Mouse (Mus musculus): Measurements from ENCODE around the gene C530008M17Rik. TPM values are rescaled to one million over a fixed set of nuclear protein-coding genes. Genes with fewer than 3 reads are reported as not detected.

C530008M17Rik gene
- polyA plus RNA-seq, 1 experiment from 2014 or later, result 21.2 TPM

DNA sequence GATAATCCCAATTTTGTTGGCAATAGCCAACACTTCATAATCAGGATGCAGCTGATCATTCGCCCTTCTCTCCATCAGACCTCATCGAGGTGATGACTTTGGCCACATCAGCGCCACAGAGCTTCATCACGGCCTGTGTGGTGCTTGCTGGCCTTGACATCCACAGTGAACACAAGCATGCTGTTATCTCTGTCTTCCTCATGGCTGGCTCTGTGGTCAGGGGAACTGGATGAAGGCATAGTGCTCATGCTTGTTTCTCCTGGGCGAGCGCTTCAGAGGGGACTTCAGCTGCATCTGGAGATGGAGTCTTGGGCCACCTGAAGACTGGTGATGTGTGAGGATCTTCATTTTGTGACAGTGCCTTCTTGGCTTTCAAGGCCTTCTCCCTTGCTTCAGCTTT is 85.8 kb downstream of the C530008M17Rik start:
- H3K36me3 ChIP-seq (ENCODE audit: control insufficient read depth, insufficient read depth, low read length), result no peaks in the 10 kb centered on the region
- H3K9me3 ChIP-seq (ENCODE audit: control insufficient read depth, low read length), result no peaks in the 10 kb centered on the region
- H3K27ac ChIP-seq (ENCODE audit: low read depth, low read length), result no peak overlapping the region
- no peaks in the 10 kb centered on the region for H3K4me1 ChIP-seq (ENCODE audit: control insufficient read depth, insufficient read depth, low read length)
- 97% methylated on average over 6 of the region's 6 CpGs for WGBS
- H3K27me3 ChIP-seq (ENCODE audit: control insufficient read depth, insufficient read depth, low read length), result no peaks in the 10 kb centered on the region
- H3K4me2 ChIP-seq (replicated peaks; ENCODE audit: low read depth, low read length), result no peak overlapping the region
- ATAC-seq (ENCODE audit: low FRiP score, low TSS enrichment), result no peak
- no peak overlapping the region for H3K9ac ChIP-seq (ENCODE audit: low read depth, low read length)
- no peak overlapping the region for H3K4me3 ChIP-seq (ENCODE audit: low read length)

DNA sequence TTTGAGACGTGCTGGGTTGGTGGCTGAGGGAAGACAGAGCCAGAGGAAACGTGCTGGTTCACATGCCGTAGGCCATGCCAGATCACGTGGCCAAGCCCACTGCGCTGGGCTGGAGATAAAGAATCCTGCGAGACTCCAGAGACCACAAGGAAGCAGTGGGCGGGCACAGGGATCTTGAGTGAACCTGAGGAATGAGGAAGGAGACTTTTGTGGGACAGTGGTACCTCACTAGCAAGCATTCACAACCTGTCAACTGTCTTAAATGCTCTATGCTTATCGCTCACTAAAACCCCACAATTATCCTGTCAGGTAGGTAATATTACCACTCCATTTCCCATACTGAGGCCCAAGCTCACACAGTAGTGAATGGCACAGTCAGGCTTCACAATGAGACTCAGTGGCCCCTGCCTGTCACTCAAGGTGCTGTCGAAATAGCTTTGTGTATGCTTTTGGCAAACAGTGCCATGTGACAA is 88.5 kb downstream of the C530008M17Rik start:
- Histone ChIP-seq H3K27me3 (ENCODE audit: control insufficient read depth, insufficient read depth, low read length) (no peaks in the 10 kb centered on the region), H3K9ac (ENCODE audit: low read depth, low read length) (no peak overlapping the region), H3K4me3 (ENCODE audit: low read length) (no peak overlapping the region), H3K36me3 (ENCODE audit: control insufficient read depth, insufficient read depth, low read length) (no peaks in the 10 kb centered on the region), H3K4me2 (replicated peaks; ENCODE audit: low read depth, low read length) (no peak overlapping the region), H3K4me1 (ENCODE audit: control insufficient read depth, insufficient read depth, low read length) (no peaks in the 10 kb centered on the region), H3K27ac (ENCODE audit: low read depth, low read length) (no peak overlapping the region), H3K9me3 (ENCODE audit: control insufficient read depth, low read length) (no peaks in the 10 kb centered on the region)
- ATAC-seq (ENCODE audit: low FRiP score, low TSS enrichment), result no peak
- WGBS, result 82% methylated on average over 9 of the region's 9 CpGs

DNA sequence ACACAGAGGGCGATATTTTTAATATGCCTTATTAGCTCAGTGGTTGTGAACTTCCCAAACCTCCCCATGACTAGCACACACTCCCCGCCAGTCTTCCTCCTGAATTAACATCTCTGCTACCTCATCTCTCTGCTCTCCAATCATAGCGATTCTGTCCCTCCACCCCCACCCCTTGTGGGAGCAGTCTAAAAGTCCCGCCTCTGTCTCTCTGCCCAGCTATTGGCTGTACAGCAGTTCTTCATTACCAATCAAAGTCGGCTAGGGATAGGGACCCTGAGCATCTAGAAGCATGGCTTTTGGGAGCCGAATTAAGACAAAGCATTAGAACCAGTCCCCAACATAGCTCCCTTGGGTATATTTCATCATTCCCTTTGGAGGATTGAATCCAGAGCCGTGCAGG is 91.5 kb downstream of the C530008M17Rik start:
- H3K9ac ChIP-seq (ENCODE audit: low read depth, low read length), result no peak overlapping the region
- no peaks in the 10 kb centered on the region for H3K4me1 ChIP-seq (ENCODE audit: control insufficient read depth, insufficient read depth, low read length)
- ATAC-seq (ENCODE audit: low FRiP score, low TSS enrichment), result no peak
- H3K36me3 ChIP-seq (ENCODE audit: control insufficient read depth, insufficient read depth, low read length), result no peaks in the 10 kb centered on the region
- no peak overlapping the region for H3K4me3 ChIP-seq (ENCODE audit: low read length)
- 73% methylated on average over 7 of the region's 7 CpGs for WGBS
- H3K27ac ChIP-seq (ENCODE audit: low read depth, low read length), result no peak overlapping the region
- no peaks in the 10 kb centered on the region for H3K27me3 ChIP-seq (ENCODE audit: control insufficient read depth, insufficient read depth, low read length)
- no peak overlapping the region for H3K4me2 ChIP-seq (replicated peaks; ENCODE audit: low read depth, low read length)
- H3K9me3 ChIP-seq (ENCODE audit: control insufficient read depth, low read length), result no peaks in the 10 kb centered on the region

DNA sequence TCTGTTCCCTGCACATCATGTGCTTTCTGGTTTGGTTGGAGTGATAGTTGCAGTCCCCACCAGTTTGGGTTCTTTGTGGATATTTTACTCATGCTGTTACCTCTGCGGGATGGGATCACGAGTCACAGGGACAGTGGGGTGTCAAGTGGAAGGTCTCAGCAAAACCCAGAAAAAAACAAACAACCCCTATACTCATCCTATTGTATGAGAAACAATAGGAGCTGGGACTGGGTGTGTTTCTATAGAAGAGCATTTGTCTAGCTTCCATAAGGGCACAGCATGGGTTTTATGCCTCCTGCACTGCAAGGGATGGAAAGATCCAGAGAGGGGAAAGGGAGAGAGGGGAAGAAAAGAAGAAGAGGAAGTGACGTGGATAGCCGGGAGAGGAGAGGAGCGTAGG is 96.0 kb downstream of the C530008M17Rik start:
- Histone ChIP-seq H3K27ac (ENCODE audit: low read depth, low read length) (no peak overlapping the region), H3K36me3 (ENCODE audit: control insufficient read depth, insufficient read depth, low read length) (no peaks in the 10 kb centered on the region), H3K4me1 (ENCODE audit: control insufficient read depth, insufficient read depth, low read length) (no peaks in the 10 kb centered on the region), H3K9ac (ENCODE audit: low read depth, low read length) (no peak overlapping the region), H3K27me3 (ENCODE audit: control insufficient read depth, insufficient read depth, low read length) (no peaks in the 10 kb centered on the region), H3K4me3 (ENCODE audit: low read length) (no peak overlapping the region), H3K4me2 (replicated peaks; ENCODE audit: low read depth, low read length) (no peak overlapping the region), H3K9me3 (ENCODE audit: control insufficient read depth, low read length) (no peaks in the 10 kb centered on the region)
- ATAC-seq (ENCODE audit: low FRiP score, low TSS enrichment), result no peak
- whole genome bisulfite sequencing, result 85% methylated on average over 5 of the region's 5 CpGs

DNA sequence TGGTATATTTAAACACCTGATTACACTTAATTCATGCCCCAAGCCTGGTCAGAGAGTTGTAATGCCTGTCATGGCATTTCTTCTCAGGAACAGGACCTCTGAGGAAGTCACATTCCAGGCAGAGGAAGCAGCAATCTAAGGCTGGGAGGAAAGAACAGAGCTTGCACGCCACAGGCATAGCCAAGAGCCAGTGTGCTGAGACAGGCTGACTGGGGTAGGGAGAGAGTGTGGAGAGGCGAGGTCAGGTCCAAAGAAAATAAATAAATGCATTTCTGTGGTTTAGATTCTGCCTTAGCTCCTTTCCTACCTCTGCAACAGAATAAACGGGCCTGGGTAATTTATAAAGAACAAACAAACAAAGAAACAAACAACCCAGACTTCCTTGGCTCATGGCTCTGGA is 104.0 kb downstream of the C530008M17Rik start:
- Histone ChIP-seq H3K9ac (ENCODE audit: low read depth, low read length) (no peak overlapping the region), H3K4me1 (ENCODE audit: control insufficient read depth, insufficient read depth, low read length) (peaks cover 8% of the 10 kb centered on the region; the same call in 1 of the 2 replicates)
- 64% methylated on average over 3 of the region's 3 CpGs for WGBS

DNA sequence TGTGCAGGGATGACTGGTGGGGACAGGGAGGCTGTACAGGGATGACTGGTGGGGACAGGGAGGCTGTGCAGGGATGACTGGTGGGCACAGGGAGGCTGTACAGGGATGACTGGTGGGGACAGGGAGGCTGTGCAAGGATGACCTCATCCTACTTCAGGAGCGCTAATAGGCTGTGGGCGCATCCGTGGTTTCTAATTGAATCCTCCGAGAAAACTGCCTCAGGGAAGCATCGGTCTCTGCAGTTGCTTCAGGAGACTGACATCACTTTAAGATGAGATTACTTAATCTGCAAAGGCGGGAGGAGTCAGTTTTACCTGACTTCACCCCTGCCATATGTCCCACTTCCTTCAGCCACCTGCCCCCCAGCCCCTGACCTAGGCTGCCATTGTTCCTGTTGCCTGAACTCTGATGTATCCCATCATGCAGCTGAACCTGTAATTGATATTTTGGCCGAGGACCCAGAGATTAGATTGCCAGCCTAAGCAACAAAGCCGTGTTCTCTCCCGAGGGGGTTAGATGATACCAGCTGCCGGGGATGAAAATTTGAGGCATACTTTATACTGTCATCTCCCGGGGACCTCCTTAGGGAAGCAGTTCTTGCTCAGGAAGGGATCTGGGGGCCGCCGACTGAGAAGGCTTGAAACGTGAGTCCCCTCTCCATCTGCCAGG is 105.9 kb downstream of the C530008M17Rik start:
- no peak for ATAC-seq (ENCODE audit: low FRiP score, low TSS enrichment)
- 57% methylated on average over 14 of the region's 14 CpGs for WGBS
- no peak overlapping the region for H3K4me3 ChIP-seq (ENCODE audit: low read length)

More for the DNA sequence above, 104.0 kb downstream of the C530008M17Rik start:
- H3K4me3 ChIP-seq (ENCODE audit: low read length), result no peak overlapping the region
- no peaks in the 10 kb centered on the region for H3K27me3 ChIP-seq (ENCODE audit: control insufficient read depth, insufficient read depth, low read length)
- no peaks in the 10 kb centered on the region for H3K9me3 ChIP-seq (ENCODE audit: control insufficient read depth, low read length)
- ATAC-seq (ENCODE audit: low FRiP score, low TSS enrichment), result no peak
- H3K4me2 ChIP-seq (replicated peaks; ENCODE audit: low read depth, low read length), result no peak overlapping the region
- no peaks in the 10 kb centered on the region for H3K36me3 ChIP-seq (ENCODE audit: control insufficient read depth, insufficient read depth, low read length)
- no peak overlapping the region for H3K27ac ChIP-seq (ENCODE audit: low read depth, low read length)

DNA sequence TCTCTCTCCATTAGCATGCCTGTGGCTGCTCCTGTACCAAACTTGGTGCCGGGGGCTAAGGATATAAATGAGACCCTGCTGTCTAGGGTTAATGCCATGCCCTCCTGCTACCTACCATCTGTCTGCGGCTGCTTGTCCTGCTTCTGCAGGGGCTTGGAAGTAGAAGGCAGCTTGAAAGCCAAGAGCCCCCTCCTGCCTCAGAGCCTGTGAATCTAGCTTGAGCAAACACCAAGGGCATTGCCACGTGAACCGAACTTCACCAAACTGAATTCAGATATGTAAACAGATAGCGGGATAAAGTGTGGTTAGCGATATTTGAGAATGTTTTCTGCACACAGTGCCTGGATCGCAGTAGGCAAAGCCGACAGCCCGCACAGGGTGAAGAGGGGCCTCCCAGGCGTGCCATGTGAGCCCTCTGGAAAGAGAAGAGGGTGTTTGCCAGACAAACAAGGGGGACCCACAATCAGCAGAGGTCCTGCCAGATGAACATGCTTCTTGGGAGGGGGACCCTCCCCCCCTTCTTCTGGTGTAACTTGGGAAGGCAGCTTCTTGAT is 106.9 kb downstream of the C530008M17Rik start:
- Histone ChIP-seq H3K27ac (ENCODE audit: low read depth, low read length) (peak overlapping the region; percentile 14; the same call in 1 of the 2 replicates), H3K9me3 (ENCODE audit: control insufficient read depth, low read length) (no peaks in the 10 kb centered on the region), H3K9ac (ENCODE audit: low read depth, low read length) (no peak overlapping the region), H3K4me1 (ENCODE audit: control insufficient read depth, insufficient read depth, low read length) (peaks cover 8% of the 10 kb centered on the region; the same call in 1 of the 2 replicates), H3K27me3 (ENCODE audit: control insufficient read depth, insufficient read depth, low read length) (no peaks in the 10 kb centered on the region), H3K4me2 (replicated peaks; ENCODE audit: low read depth, low read length) (no peak overlapping the region), H3K36me3 (ENCODE audit: control insufficient read depth, insufficient read depth, low read length) (no peaks in the 10 kb centered on the region), H3K4me3 (ENCODE audit: low read length) (no peak overlapping the region)
- WGBS, result 38% methylated on average over 10 of the region's 10 CpGs
- peak; percentile 38; the same call in 1 of the 2 replicates for ATAC-seq (ENCODE audit: low FRiP score, low TSS enrichment)

More for the DNA sequence above, 105.9 kb downstream of the C530008M17Rik start:
- no peaks in the 10 kb centered on the region for H3K9me3 ChIP-seq (ENCODE audit: control insufficient read depth, low read length)
- H3K9ac ChIP-seq (ENCODE audit: low read depth, low read length), result no peak overlapping the region
- H3K4me2 ChIP-seq (replicated peaks; ENCODE audit: low read depth, low read length), result no peak overlapping the region
- H3K36me3 ChIP-seq (ENCODE audit: control insufficient read depth, insufficient read depth, low read length), result no peaks in the 10 kb centered on the region
- peaks cover 8% of the 10 kb centered on the region; the same call in 1 of the 2 replicates for H3K4me1 ChIP-seq (ENCODE audit: control insufficient read depth, insufficient read depth, low read length)
- no peaks in the 10 kb centered on the region for H3K27me3 ChIP-seq (ENCODE audit: control insufficient read depth, insufficient read depth, low read length)
- no peak overlapping the region for H3K27ac ChIP-seq (ENCODE audit: low read depth, low read length)

DNA sequence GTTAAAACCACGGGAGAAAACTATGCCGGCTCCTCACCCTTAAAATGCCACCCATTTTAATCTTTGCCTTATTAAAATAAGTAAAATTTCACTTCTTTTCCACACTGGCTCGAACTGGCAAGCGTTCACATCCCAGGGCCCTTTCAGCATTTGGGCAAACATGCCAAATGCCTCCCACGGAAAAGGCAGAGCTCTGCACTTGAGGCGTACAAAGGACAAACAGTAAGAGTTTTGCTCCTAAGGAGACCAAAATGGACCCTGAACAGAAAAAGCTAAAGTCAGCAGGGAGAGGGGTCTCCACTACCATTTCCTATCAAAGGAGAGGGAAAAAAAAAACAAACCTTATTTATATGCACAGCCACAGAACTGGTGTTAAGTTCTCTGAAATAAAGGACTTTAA is 107.4 kb downstream of the C530008M17Rik start:
- H3K4me3 ChIP-seq (ENCODE audit: low read length), result no peak overlapping the region
- H3K4me1 ChIP-seq (ENCODE audit: control insufficient read depth, insufficient read depth, low read length), result peaks cover 8% of the 10 kb centered on the region; the same call in 1 of the 2 replicates
- WGBS, result 43% methylated on average over 6 of the region's 6 CpGs
- H3K36me3 ChIP-seq (ENCODE audit: control insufficient read depth, insufficient read depth, low read length), result no peaks in the 10 kb centered on the region
- no peak overlapping the region for H3K27ac ChIP-seq (ENCODE audit: low read depth, low read length)
- H3K27me3 ChIP-seq (ENCODE audit: control insufficient read depth, insufficient read depth, low read length), result no peaks in the 10 kb centered on the region
- no peaks in the 10 kb centered on the region for H3K9me3 ChIP-seq (ENCODE audit: control insufficient read depth, low read length)
- ATAC-seq (ENCODE audit: low FRiP score, low TSS enrichment), result no peak
- H3K9ac ChIP-seq (ENCODE audit: low read depth, low read length), result no peak overlapping the region
- H3K4me2 ChIP-seq (replicated peaks; ENCODE audit: low read depth, low read length), result no peak overlapping the region

DNA sequence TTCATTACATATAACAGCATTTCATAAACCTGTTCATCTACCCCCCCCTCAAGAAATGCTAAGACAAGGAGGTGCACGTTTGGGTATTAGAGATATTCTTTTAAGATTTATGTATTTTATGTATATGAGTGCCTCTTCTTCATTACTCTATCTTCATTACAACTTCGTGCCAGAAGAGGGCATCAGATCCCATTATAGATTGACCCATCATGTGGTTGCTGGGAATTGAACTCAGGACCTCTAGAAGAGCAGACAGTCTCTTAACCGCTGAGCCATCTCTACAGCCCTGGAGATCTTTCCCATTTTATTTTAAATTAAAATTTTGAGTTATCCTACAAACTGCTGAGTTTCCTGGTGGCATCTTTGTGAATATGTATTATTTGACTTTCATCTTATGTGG is 112.7 kb downstream of the C530008M17Rik start:
- WGBS, result 78% methylated on average over 3 of the region's 3 CpGs
- no peak overlapping the region for H3K27ac ChIP-seq (ENCODE audit: low read depth, low read length)
- no peak overlapping the region for H3K4me2 ChIP-seq (replicated peaks; ENCODE audit: low read depth, low read length)
- no peak for ATAC-seq (ENCODE audit: low FRiP score, low TSS enrichment)
- H3K36me3 ChIP-seq (ENCODE audit: control insufficient read depth, insufficient read depth, low read length), result no peaks in the 10 kb centered on the region
- no peaks in the 10 kb centered on the region for H3K9me3 ChIP-seq (ENCODE audit: control insufficient read depth, low read length)
- H3K9ac ChIP-seq (ENCODE audit: low read depth, low read length), result no peak overlapping the region
- no peak overlapping the region for H3K4me3 ChIP-seq (ENCODE audit: low read length)
- H3K4me1 ChIP-seq (ENCODE audit: control insufficient read depth, insufficient read depth, low read length), result peaks cover 6% of the 10 kb centered on the region; the same call in 1 of the 2 replicates
- no peaks in the 10 kb centered on the region for H3K27me3 ChIP-seq (ENCODE audit: control insufficient read depth, insufficient read depth, low read length)

Measured in kidney, embryonic 14.5 days (tissue).